Mouse (Mus musculus) bone marrow, adult 2 months (tissue): ENCODE results near the gene Atp6v1e2.

Experiments used
- CTCF ChIP-seq: fragments of 200-500 bp; IDR thresholded peaks from 2 replicates; pipeline ENCODE4 v1.5.1; 2011; ENCODE audit warnings: low read length, control low read depth; ENCODE audit not compliant: control insufficient read depth, insufficient read depth
- POLR2A ChIP-seq: fragments of 200-500 bp; IDR thresholded peaks from 2 replicates; pipeline ENCODE4 v1.6.1; 2011; ENCODE audit warnings: low read depth, mild to moderate bottlenecking, control low read depth, low read length, borderline replicate concordance; ENCODE audit not compliant: control insufficient read depth

DNA sequence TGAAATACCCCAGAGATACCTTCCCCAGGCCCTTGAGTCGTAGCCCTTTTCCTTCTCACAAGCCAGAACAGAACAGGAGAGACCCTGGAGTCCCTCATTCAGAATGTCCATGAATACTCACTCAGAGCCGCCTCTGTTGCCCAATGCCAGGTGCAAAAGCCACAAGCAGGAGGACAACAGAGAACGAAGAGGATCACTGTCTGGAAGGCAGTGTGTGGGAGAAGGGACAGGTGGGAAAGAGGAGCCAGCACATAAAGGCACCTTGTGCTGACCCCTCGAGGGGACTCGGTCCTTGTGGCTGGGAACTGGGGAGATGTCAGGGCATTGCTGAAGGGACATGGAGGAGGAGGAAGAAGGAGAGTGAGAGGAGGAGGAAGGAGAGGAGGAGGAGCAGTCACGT lies 5.6 kb downstream of the Atp6v1e2 start:
- TF ChIP-seq CTCF (no peak), POLR2A (no peak)
